Mouse (Mus musculus) mature B cell (primary cell): ENCODE data around the gene Perp.

Source experiments
- in situ Hi-C: fragments of 300-500 bp; cut with MboI; formaldehyde crosslinking; loops from 2 replicates; pipeline ENCODE4 v1.14.3; 2019

The Perp gene

DNA sequence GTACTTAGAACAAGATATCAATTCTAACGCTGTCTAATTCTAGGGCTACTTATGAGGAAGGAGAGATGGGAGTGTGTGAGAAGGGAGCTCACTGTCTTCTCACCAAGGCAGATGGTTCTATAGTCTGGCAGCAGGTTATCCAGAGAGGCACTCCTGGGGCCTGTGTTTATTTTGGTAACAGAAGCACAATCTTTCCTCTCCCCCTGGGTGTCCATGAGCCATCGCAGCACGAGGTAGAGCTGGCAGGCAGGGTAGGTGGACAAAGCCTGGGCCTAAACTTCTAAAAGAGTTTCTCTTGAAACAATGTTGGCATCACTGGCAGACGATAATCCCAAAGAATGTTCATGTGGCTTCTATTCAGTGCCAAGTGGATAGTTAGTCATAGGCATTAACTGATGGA lies 18.5 kb downstream of the Perp start:
- in situ Hi-C loops: no loop called here

DNA sequence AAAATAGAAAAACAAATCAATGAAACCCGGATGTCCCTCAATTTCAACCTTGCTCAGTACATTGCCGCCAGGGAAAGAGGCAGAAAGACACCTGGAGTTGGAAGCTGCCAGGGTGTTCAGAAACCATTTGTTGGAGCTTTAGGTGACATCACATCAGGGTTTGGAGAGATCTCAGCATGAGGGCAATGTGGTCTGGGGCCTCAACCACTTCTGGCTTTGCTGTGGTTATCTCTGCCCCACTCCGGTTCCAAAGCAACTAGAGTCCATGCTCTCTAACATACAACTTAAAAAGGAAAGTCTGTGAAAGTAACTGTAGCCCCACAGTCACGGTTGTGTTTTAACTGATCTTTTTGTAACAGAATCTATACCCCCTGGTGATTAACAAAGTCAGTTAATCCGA lies 19.9 kb downstream of the Perp start:
- in situ Hi-C loops: no loop called here

DNA sequence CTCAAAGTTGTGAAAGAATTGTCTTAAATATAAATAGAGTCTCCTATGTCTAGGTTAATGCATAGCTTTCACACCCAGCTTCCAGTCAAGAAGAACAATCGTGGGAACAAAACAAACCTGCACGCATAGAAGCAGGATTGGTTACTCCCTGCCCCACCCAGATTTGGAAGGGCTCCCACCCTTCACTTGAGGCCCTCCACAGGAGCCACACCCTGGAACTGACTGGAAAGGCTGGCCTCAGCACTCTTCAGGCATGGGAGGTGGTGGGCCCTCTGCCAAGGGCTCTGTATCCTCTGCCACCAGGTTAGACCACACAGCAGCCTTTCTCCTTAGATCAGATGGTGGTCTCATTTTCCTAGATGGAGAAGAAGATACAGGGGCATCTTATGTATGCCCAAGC lies 26.2 kb downstream of the Perp start:
- in situ Hi-C loops: no loop called here

DNA sequence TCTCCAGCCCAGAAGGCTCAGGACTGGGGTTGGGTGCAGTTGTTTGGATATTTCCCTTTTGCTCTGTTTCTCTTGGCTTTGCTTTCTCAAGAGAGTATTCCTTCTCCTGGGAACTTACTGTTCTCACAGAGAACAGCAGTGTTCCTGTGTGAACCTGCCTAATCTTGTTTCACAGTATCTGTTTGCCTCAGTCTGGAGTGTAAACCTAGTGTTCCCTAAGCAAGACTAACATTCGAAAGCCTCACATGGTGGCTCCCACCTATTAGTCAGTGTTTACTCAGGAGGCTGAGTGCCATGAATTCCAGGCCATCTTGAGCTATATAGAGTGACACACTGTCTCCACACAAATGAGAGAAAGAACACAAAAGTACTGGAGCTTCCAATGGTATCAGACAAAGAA lies 31.4 kb downstream of the Perp start:
- in situ Hi-C loops: no loop called here

DNA sequence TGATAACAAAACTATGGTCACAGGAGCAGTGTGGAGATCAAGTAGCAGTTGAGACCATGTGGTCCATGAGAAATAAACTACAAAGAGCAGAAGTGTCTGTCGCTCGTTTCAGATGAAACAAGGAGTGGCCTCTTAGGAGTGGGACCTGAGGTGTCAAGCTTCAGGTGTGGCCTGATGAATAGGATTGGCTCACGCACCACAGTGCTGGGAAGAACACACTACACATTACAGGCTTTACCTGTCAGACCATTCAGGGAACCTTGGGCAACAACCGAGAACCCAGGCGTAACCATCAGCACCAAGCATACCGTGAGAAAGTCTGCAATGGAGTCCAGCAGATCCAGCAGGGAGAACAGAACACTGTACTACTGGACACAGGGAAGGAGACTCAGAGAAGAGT lies 33.3 kb downstream of the Perp start:
- in situ Hi-C loops: no loop called here

DNA sequence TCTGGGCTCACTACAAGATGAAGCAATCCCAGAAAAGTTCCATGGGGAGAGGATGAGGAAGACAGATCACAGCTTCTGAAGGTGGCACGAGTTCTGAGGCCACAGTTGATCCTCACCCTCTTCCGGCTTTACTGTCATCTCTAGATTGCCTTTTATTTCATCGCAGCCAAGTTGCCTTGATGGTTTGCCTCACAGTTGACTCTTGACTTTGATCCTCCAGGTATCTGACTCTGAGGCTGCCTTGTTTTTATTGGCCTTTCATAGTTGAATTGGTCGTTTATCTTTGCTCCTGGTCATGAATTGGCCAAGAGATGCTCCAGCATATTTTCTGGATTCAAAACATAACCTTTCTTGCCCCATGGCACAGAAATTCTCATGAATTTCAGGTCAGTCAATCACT lies 34.3 kb downstream of the Perp start:
- in situ Hi-C loops: no loop called here

DNA sequence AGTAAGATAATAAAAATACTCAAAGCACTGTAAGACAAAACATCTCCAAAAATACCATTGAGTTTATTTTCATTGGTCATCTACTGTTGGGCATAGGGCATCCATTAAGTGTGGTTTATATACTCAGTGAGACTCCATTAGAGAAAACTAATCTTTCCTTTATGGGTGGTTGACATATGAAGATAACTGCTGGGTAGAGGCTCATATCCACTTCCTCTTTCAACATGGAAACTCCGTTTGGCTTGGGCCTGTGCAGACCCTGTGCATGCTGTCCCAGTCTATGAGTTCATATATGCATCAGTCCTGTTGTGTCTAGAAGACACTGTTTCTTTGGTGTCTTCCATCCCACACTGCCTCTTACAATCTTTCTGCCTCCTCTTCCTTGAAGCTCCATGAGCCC lies 34.9 kb downstream of the Perp start:
- in situ Hi-C loops: no loop called here

DNA sequence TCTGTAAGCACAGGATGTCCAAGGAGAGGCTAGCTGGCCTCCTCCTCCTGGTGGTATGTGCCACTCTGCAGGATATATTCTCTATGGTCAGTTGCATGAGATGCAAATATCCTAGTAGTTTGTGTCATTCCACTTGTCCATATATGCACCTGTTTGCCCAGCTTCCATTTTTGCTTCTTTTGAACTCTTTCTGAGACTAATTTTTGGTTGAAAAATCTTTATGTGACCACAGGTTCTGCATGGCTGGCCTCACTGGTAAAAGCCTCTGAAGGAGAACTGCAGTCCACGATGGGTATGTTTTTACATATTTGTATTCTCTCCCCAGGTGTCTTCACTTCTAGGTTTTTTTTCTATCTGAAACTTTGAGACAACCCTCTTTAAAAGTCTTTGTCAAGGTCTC lies 37.4 kb downstream of the Perp start:
- in situ Hi-C loops: no loop called here

DNA sequence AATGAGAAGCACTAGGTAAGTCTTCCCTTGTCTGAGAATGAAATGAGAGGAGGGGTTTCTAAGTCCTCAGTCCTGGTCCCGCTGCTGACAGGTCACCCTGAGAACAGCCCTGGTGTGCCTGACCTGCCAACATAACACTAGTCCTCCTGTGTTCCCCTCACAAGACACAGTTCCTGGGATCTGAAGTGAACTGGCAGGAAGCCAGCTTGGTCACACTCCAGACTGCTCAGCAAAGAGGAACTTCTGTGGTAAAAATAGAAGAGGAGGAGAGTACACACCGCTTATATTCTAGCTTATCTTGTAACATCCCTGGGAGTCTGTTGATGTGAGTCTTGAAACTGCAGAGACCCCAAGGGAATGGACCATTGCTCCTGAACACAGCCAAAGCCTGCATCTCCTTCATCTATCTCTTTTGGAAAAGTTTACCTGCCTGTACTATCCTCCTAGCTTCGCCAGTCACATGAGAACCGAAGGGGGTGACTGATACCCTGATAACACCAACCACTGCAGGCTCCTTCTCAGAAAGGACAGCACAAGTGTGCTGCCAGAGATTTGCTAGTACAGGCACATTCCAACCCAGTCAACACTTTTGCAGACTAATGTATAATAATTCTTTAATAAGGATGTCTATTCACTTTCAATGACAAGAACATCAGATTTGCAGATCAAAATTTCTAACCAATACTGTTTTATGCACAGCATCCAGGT lies 42.3 kb downstream of the Perp start:
- in situ Hi-C loops: no loop called here

DNA sequence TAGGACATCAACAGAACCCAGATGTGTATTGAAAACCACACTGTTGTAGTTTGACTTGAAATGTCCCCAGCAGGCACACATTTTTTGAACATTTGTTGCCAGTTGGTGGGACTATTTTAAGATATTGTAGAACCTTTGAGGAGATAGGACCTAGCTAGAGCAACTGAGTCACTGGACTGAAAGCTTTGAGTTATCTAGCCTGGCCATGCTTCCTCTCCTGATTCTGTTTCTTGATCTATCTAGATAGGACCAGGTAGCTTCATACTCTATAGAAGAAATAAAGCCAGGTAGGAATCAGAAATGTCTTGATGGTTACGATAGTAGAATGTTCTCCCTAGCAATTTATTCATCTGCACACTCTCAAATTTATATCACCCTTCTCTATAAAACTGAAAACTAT lies 43.9 kb downstream of the Perp start:
- in situ Hi-C loops: no loop called here

DNA sequence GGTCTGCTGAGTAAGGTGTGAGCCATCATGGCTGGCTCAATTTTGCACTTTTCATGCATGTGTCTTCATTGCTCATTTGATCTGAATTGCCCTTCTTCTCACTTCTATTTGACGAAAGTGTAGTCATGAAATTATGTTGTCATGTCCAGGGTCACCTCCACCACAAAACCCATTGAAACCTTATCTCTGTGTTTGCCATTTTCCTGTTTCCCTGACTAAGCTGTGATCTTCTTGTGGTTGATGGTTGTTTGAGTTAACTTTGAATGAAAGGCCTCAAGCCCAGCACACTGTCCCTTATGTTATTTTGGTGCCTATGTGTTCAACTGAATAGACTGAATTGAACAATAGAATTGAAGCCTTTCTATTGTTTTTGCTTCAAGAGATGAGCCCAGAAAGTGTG lies 44.4 kb downstream of the Perp start:
- in situ Hi-C loops: no loop called here

DNA sequence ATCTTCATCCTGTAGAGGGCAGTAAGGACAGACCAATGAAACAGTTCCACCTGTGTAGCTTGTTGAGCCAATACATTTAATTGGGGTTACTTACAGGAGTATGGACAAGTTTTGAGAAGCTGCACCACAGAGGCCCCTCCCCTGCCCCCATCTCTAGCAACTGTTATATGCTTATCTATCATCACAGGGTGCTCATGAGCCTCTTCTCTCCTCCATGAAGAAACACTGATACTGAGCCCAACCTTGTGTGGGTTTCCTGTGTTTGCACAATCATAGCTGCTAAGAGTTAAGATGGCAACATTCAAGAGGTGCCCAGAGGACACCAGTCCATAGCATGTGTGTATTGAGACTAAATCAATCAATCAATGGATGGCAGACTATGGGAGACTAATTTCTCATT lies 46.3 kb downstream of the Perp start:
- in situ Hi-C loops: no loop called here

DNA sequence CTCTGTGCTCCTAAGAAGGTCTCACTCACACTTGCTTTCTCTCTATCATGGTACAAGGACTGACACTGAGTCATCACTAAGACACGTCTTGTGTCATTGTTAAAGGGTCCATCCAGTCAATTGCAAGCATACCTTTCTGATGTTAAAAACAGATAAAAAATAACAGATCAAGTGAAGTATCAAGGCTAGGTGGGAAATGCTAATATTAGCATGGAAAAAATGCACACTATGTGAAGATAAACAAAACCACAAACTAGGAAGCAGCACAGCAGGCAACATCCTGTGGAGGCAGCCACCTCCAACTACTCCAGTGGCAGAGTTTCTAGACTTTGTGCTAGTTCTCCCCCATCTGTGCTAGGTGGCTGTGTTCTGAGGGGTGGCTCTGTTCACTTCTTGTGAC lies 47.3 kb downstream of the Perp start:
- in situ Hi-C loops: no loop called here

DNA sequence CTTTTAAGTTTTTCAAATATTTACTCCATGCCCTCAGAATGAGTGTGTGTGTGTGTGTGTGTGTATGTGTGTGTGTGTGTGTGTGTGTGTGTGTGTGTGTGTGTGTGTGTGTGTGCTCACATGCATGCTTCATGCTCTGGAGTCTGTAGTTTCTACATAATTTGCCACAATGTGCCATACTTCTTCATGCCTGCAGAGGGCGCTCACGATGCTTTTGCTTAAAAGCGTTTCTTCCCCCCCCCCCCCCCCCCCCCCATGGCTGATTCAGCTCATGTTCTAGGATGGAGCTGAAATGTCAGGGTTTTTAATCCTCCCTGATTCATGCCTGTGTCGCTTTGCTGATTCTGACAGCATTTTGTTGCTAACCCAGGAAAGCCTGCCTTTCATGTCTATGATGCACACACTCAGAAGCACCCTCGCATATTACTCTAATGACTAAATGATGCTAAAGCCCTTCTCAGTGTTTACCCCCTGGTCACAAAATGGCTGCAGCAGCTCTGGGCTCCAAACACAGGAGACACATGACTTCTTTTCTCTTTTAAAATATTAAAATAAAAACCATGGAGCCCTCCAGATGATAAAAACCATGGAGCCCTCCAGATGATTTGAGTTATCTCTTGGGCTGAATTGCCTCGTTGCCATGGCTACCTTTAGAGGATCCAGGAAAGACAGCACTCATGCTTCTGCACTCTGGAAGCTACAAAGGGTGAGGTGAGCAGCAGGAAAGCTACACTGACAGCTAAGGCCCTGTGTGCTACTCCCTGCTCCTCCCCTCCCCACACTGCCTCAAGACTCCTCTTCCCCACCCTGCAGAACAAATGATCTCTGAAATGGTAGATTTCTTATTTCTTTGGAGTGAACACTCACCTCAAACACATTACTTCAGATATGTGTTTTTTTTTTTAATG lies 49.7 kb downstream of the Perp start:
- in situ Hi-C loops: no loop called here

DNA sequence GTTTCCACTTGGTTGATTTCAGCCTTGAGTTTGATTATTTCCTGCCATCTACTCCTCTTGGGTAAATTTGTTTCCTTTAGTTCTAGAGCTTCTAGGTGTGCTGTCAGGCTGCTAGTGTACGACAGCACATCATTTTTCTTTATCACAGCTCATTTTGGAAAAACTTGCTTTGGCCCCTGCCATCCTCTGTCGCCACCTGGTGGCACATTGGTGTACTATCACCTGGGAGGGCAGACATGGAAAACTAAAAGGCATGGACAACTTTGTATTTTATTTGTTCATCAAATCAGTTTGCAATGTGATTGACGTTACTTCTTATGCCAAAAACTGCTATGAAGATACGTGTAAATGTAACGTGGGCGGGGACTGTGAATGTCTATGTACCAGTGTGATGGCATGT lies 59.3 kb downstream of the Perp start:
- in situ Hi-C loops: loop anchor here (25.0 kb wide), 1 partner anchor 583 kb away; no protein-coding TSS in a partner anchor
